Mouse (Mus musculus): Measurements from ENCODE around the gene Acbd5. TPM values are rescaled to one million over a fixed set of nuclear protein-coding genes. Genes with fewer than 3 reads are reported as not detected.

Gene Acbd5
- 6.0 and 6.3 TPM in 2 replicates for total RNA-seq (2012; rRNA removed)
- 1 to 10 TPM in 1 of 2 experiments, not detected in 1; 6.5 TPM for polyA plus RNA-seq (2012; ENCODE audit: insufficient read depth in 1 of 2, insufficient read length in 2 of 2, low read depth in 1 of 2, low replicate concordance in 2 of 2, missing spikeins in 1 of 2)

DNA sequence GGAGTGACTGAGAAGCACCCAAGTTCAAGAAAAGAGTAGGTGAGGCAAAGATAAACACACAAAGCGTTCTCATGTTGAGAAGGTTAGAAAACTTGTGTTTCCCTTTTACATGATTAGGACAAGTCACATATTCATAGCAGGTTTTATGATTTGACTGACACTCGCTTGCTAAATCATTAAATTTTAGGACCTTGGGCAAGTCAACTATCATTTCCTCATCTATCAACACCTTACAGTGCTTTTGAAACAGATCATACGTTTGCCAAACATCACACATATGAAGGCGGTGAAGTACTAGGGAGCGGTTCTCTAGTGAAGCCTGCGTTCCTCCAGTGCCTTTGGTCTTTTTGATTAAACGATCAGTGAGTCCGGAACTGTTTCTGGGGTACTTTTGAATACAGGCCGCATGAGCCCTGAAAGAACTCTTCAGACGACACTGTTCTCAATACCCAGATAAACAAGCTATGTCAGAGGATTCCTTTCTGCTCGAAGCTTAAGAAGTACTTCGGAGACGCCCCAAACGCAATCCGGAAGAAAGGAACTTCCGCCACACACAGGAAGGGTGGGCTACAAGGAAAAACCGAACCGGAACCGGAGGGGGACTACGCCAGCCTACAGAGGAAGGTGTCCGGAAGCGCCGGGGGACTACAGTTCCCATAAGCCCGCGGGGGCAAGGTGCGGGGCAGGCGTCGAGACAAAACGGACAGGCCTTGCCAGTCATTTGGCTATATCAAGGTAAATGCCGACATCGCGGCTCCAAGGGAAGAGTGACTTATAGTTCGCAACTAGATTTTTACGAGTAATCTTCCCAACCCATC, at the start of gene Acbd5:
TSS of gene Acbd5 (plus strand) at position 616 of the 818 bp plus-strand sequence.
- Histone ChIP-seq H3K27ac (ENCODE audit: control insufficient read depth, low read depth, low read length) (peak within 1 kb of the TSS; percentile 91), H3K4me3 (ENCODE audit: control insufficient read depth in 1 of 2, insufficient read depth in 1 of 2, low read depth in 2 of 2, low read length in 2 of 2) (peak within 1 kb of the TSS; percentile 60 to 91), H3K79me2 (ENCODE audit: control insufficient read depth, insufficient read depth, low read length, poor library complexity) (no peaks in the 10 kb centered on the region; the same call in 1 of the 2 replicates), H3K9me3 (replicated peaks; ENCODE audit: insufficient read depth, low read length) (no peaks in the 10 kb centered on the region), H3K4me1 (ENCODE audit: control insufficient read depth in 1 of 2, insufficient read depth in 2 of 2, low read length in 2 of 2) (peaks cover 2 to 4% of the 10 kb centered on the region in 2 experiments; a peak in 1 of 4 replicates), H3K9ac (ENCODE audit: control insufficient read depth, low read depth, low read length, poor library complexity, severe bottlenecking) (peak within 1 kb of the TSS; percentile 83), H3K36me3 (ENCODE audit: control insufficient read depth in 1 of 2, insufficient read depth in 2 of 2, low read length in 2 of 2) (peaks cover 0 to 2% of the 10 kb centered on the region in 2 experiments; a peak in 2 of 4 replicates), H3K27me3 (ENCODE audit: control insufficient read depth in 1 of 2, insufficient read depth in 2 of 2, low read length in 2 of 2) (no peaks in the 10 kb centered on the region)
- DNase-seq (ENCODE audit: low read depth, low spot score): peak; percentile 98
- TF ChIP-seq RCOR1 (IDR thresholded peaks at IDR 0.05; ENCODE audit: low read depth, low read length): no peak
- peak in 1 of 2 experiments; percentile 48; a peak in 1 of 4 replicates for TF ChIP-seq EP300 (IDR thresholded peaks at IDR 0.05; ENCODE audit: low read depth in 1 of 2, low read length in 2 of 2)
- no peak for TF ChIP-seq ZKSCAN1 (IDR thresholded peaks at IDR 0.05; ENCODE audit: low read depth, low read length)
- no peak for TF ChIP-seq USF2 (IDR thresholded peaks at IDR 0.05; ENCODE audit: borderline replicate concordance in 1 of 2, insufficient read depth in 1 of 2, low read depth in 1 of 2, low read length in 2 of 2)
- no peak for TF ChIP-seq SMC3 (IDR thresholded peaks at IDR 0.05; ENCODE audit: low read depth, low read length)
- no peak for TF ChIP-seq CTCF (IDR thresholded peaks at IDR 0.05 in 2 of 3, conservative IDR thresholded peaks at IDR 0.05 in 1 of 3; ENCODE audit: control insufficient read depth in 1 of 3, insufficient read depth in 1 of 3, low read depth in 2 of 3, low read length in 3 of 3, poor library complexity in 1 of 3, severe bottlenecking in 1 of 3)
- TF ChIP-seq MEF2A (IDR thresholded peaks at IDR 0.05; ENCODE audit: extremely low read depth, insufficient replicate concordance, low read depth, low read length, poor library complexity, severe bottlenecking): no peak
- no peak for TF ChIP-seq GABPA (IDR thresholded peaks at IDR 0.05; ENCODE audit: low read depth, low read length)
- TF ChIP-seq ZMIZ1 (IDR thresholded peaks at IDR 0.05; ENCODE audit: low read depth, low read length): peak; percentile 94
- peak; percentile 69 for TF ChIP-seq TCF12 (IDR thresholded peaks at IDR 0.05; ENCODE audit: low read depth, low read length)
- peak; percentile 98 for TF ChIP-seq SIN3A (IDR thresholded peaks at IDR 0.05; ENCODE audit: low read length)
- no peak for TF ChIP-seq TAL1 (IDR thresholded peaks at IDR 0.05; ENCODE audit: low read length)
- peak; percentile 58; the same call in 1 of the 2 replicates for TF ChIP-seq CHD2 (IDR thresholded peaks at IDR 0.05; ENCODE audit: low read length)
- peak; percentile 100 for TF ChIP-seq HCFC1 (IDR thresholded peaks at IDR 0.05; ENCODE audit: low read depth, low read length)
- peak; percentile 93 for TF ChIP-seq POLR2AphosphoS2 (IDR thresholded peaks at IDR 0.05; ENCODE audit: low read length)
- TF ChIP-seq POLR2A (IDR thresholded peaks at IDR 0.05; ENCODE audit: control insufficient read depth in 1 of 2, insufficient read depth in 1 of 2, low read depth in 1 of 2, low read length in 2 of 2, poor library complexity in 1 of 2): peak in 1 of 2 experiments; percentile 95; a peak in 3 of 4 replicates
- TF ChIP-seq CHD1 (IDR thresholded peaks at IDR 0.05; ENCODE audit: low read depth, low read length): no peak; the same call in 1 of the 2 replicates
- peak; percentile 84 for TF ChIP-seq MAZ (IDR thresholded peaks at IDR 0.05; ENCODE audit: low read depth, low read length)
- TF ChIP-seq MYB (IDR thresholded peaks at IDR 0.05; ENCODE audit: low read depth, low read length): no peak
- TF ChIP-seq UBTF (IDR thresholded peaks at IDR 0.05; ENCODE audit: borderline replicate concordance, insufficient read depth, low read depth, low read length): no peak
- TF ChIP-seq MAFK (IDR thresholded peaks at IDR 0.05; ENCODE audit: borderline replicate concordance, low read depth, low read length): no peak
- TF ChIP-seq TBP (IDR thresholded peaks at IDR 0.05; ENCODE audit: low read depth, low read length): peak; percentile 95
- TF ChIP-seq ZNF384 (IDR thresholded peaks at IDR 0.05; ENCODE audit: low read depth, low read length): no peak
- TF ChIP-seq ETS1 (IDR thresholded peaks at IDR 0.05; ENCODE audit: low read depth, low read length): no peak; the same call in 1 of the 2 replicates
- no peak for TF ChIP-seq E2F4 (IDR thresholded peaks at IDR 0.05; ENCODE audit: borderline replicate concordance, low read depth, low read length)
- TF ChIP-seq KAT2A (conservative IDR thresholded peaks at IDR 0.05; ENCODE audit: low read depth, low read length): peak; percentile 90; the same call in 1 of the 2 replicates
- peak; percentile 63 for TF ChIP-seq MYC (IDR thresholded peaks at IDR 0.05; ENCODE audit: low read depth, low read length)
- peak; percentile 47 for TF ChIP-seq MXI1 (IDR thresholded peaks at IDR 0.05; ENCODE audit: low read depth, low read length)
- TF ChIP-seq RAD21 (IDR thresholded peaks at IDR 0.05; ENCODE audit: low read depth, low read length): no peak
- TF ChIP-seq MAX (IDR thresholded peaks at IDR 0.05; ENCODE audit: low read length): peak; percentile 71; the same call in 1 of the 2 replicates
- TF ChIP-seq BHLHE40 (IDR thresholded peaks at IDR 0.05; ENCODE audit: borderline replicate concordance, low read depth, low read length): no peak
- peak; percentile 51; the same call in 1 of the 2 replicates for TF ChIP-seq NRF1 (IDR thresholded peaks at IDR 0.05; ENCODE audit: insufficient read depth, low read depth, low read length, poor library complexity, severe bottlenecking)
- TF ChIP-seq NELFE (IDR thresholded peaks at IDR 0.05; ENCODE audit: low read depth, low read length): peak; percentile 97
- no peak for TF ChIP-seq JUND (IDR thresholded peaks at IDR 0.05; ENCODE audit: low read depth, low read length)

All from MEL (cell line).